Comparison of ENCODE assay signal across 10 mouse cellular contexts in genomic region chr12:36041281-36041589, GRCm38 (mm10). TPM values are rescaled to one million over a fixed set of nuclear protein-coding genes. Genes with fewer than 3 reads are reported as not detected.
DNase-seq lines count a peak whose midpoint lies in the region; ATAC-seq and TF ChIP-seq lines count a peak whose summit lies in the region.
"Had no signal": no experiment of that assay in that cellular context is flagged by ENCODE, and none has a peak within 500 bp of the region (broad histone marks: within the 10 kb centered on the region; RNA-seq: fewer than 3 reads in every experiment).

No protein-coding gene starts in this region.

- no peaks in the 10 kb centered on the region for H3K9me3 ChIP-seq in heart, postnatal 0 days (replicated peaks; ENCODE audit: control insufficient read depth, low read length)
- no peaks in the 10 kb centered on the region for H3K9me3 ChIP-seq in hindbrain, embryonic 14.5 days (ENCODE audit: control insufficient read depth, low read length)
- H3K9me3 ChIP-seq in midbrain, embryonic 14.5 days (ENCODE audit: control insufficient read depth, low read length) = peaks cover 7% of the 10 kb centered on the region

- 28% methylated on average over 4 of the region's 4 CpGs for WGBS in heart, postnatal 0 days
- 32% methylated on average over 4 of the region's 4 CpGs for WGBS in hindbrain, embryonic 14.5 days
- WGBS in midbrain, embryonic 14.5 days = 38% methylated on average over 4 of the region's 4 CpGs

- no peak for DNase-seq in heart, postnatal 0 days (ENCODE audit: low spot score)
- no peak for DNase-seq in heart, adult 9 months (ENCODE audit: low spot score in 2 of 2)
- DNase-seq in hindbrain, embryonic 14.5 days (ENCODE audit: low spot score) = no peak
- no peak for DNase-seq in midbrain, embryonic 14.5 days
- no peak for DNase-seq in frontal cortex, postnatal 25 days (ENCODE audit: low spot score in 2 of 2)
- DNase-seq in embryo, embryonic 11 days = no peak

- 0 out of 2 replicates have a peak, but pooled peaks cover 5% of the 10 kb centered on the region for H3K4me1 ChIP-seq in heart, postnatal 0 days (ENCODE audit: control insufficient read depth, insufficient read depth)
- H3K4me1 ChIP-seq in cortical plate, adult 2 months (ENCODE audit: control insufficient read depth, insufficient read depth, low read length) = no peaks in the 10 kb centered on the region
- H3K4me1 ChIP-seq in hindbrain, embryonic 14.5 days (replicated peaks; ENCODE audit: control insufficient read depth, insufficient read depth, low read length) = peaks cover 19% of the 10 kb centered on the region; the same call in 1 of the 2 replicates
- peaks cover 20% of the 10 kb centered on the region for H3K4me1 ChIP-seq in midbrain, embryonic 14.5 days (ENCODE audit: control insufficient read depth, insufficient read depth, low read length)

- H3K4me2 ChIP-seq in heart, postnatal 0 days (ENCODE audit: low read depth, low read length) = peak overlapping the region; percentile 92
- peak overlapping the region; percentile 76 for H3K4me2 ChIP-seq in hindbrain, embryonic 14.5 days (replicated peaks)
- H3K4me2 ChIP-seq in midbrain, embryonic 14.5 days (ENCODE audit: low read length) = peak overlapping the region; percentile 75

- H3K27me3 ChIP-seq in heart, postnatal 0 days (ENCODE audit: control insufficient read depth, insufficient read depth, low read length) = no peaks in the 10 kb centered on the region
- H3K27me3 ChIP-seq in hindbrain, embryonic 14.5 days (ENCODE audit: control insufficient read depth, insufficient read depth, low read length) = no peaks in the 10 kb centered on the region
- H3K27me3 ChIP-seq in midbrain, embryonic 14.5 days (ENCODE audit: control insufficient read depth, insufficient read depth, low read length) = no peaks in the 10 kb centered on the region

- peak overlapping the region; percentile 63 for H3K4me3 ChIP-seq in heart, postnatal 0 days (ENCODE audit: low read depth, low read length)
- peak overlapping the region; percentile 97 for H3K4me3 ChIP-seq in cortical plate, adult 2 months (ENCODE audit: insufficient read depth, low read length)
- peak overlapping the region; percentile 81 for H3K4me3 ChIP-seq in hindbrain, embryonic 14.5 days (replicated peaks; ENCODE audit: low read length)
- peak overlapping the region; percentile 94 for H3K4me3 ChIP-seq in midbrain, embryonic 14.5 days (replicated peaks; ENCODE audit: low read depth, low read length)

- no peak for TF ChIP-seq EP300 in heart, postnatal 0 days (IDR thresholded peaks at IDR 0.05; ENCODE audit: low read depth)

- H3K9ac ChIP-seq in heart, postnatal 0 days (replicated peaks; ENCODE audit: low read depth, low read length) = no peak overlapping the region
- peak overlapping the region; percentile 98 for H3K9ac ChIP-seq in hindbrain, embryonic 14.5 days
- H3K9ac ChIP-seq in midbrain, embryonic 14.5 days (replicated peaks; ENCODE audit: low read length) = peak overlapping the region; percentile 99

- peak overlapping the region; percentile 71 for H3K27ac ChIP-seq in heart, postnatal 0 days (ENCODE audit: low read depth)
- H3K27ac ChIP-seq in cortical plate, adult 2 months (ENCODE audit: insufficient read depth, low read length) = peak overlapping the region; percentile 97
- H3K27ac ChIP-seq in hindbrain, embryonic 14.5 days = 0 out of 2 replicates have a peak overlapping the region, but pooled peaks have one; percentile 96
- H3K27ac ChIP-seq in midbrain, embryonic 14.5 days (replicated peaks; ENCODE audit: low read depth, low read length) = no peak overlapping the region; the same call in 1 of the 2 replicates

- no peak for TF ChIP-seq POLR2A in cortical plate, adult 2 months (IDR thresholded peaks at IDR 0.05; ENCODE audit: extremely low read depth, insufficient read depth, low read length)

- no peak for ATAC-seq in heart, postnatal 0 days (ENCODE audit: insufficient read depth, low read depth)
- no peak for ATAC-seq in hindbrain, embryonic 14.5 days (ENCODE audit: low FRiP score)
- no peak for ATAC-seq in midbrain, embryonic 14.5 days (ENCODE audit: low FRiP score, low TSS enrichment)
- ATAC-seq in granulocyte monocyte progenitor cell, adult 5-6 weeks (replicated peaks; ENCODE audit: poor library complexity, severe bottlenecking) = no peak

- no peak for TF ChIP-seq CTCF in heart, postnatal 0 days (IDR thresholded peaks at IDR 0.05; ENCODE audit: low read depth)
- no peak for TF ChIP-seq CTCF in cortical plate, adult 2 months (IDR thresholded peaks at IDR 0.05; ENCODE audit: extremely low read depth, insufficient read depth, low read length)

- no peaks in the 10 kb centered on the region for H3K36me3 ChIP-seq in heart, postnatal 0 days (replicated peaks; ENCODE audit: control insufficient read depth, insufficient read depth, low read length)
- no peaks in the 10 kb centered on the region for H3K36me3 ChIP-seq in hindbrain, embryonic 14.5 days (replicated peaks; ENCODE audit: control insufficient read depth, insufficient read depth)
- no peaks in the 10 kb centered on the region for H3K36me3 ChIP-seq in midbrain, embryonic 14.5 days (ENCODE audit: control insufficient read depth, insufficient read depth, low read length)

RNA-seq across cellular contexts. Expression of gene Tspan13, which starts 1.1 kb away (rescaled TPM):
- 38.1 and 46.2 TPM in 2 replicates for total RNA-seq in heart, postnatal 0 days (2014; rRNA removed; ENCODE audit: low replicate concordance)
- 49.8 and 53.9 TPM in 2 replicates for polyA plus RNA-seq in heart, postnatal 0 days (2015; fragmentation: Nextera tagmentation; extraction: Ambion mirVana)
- 168 and 176 TPM in 2 replicates for polyA plus RNA-seq in cortical plate, adult 2 months (2012; rRNA removed)
- 348 and 382 TPM in 2 replicates for polyA plus RNA-seq in hindbrain, embryonic 14.5 days (2014; fragmentation: Nextera tagmentation; extraction: Ambion mirVana)
- polyA plus RNA-seq in midbrain, embryonic 14.5 days (2014; fragmentation: Nextera tagmentation; extraction: Ambion mirVana) = 348 and 411 TPM in 2 replicates
- 14.9 and 18.8 TPM in 2 replicates for total RNA-seq in granulocyte monocyte progenitor cell, adult 5-6 weeks (2014; fragmentation: Nextera tagmentation)
- 7.7 and 8.2 TPM in 2 replicates for total RNA-seq in granulocyte monocyte progenitor cell, adult 5-6 weeks (2017)

RNA-seq across cellular contexts. Expression of gene Agr2, which starts 48.5 kb away (rescaled TPM):
- total RNA-seq in heart, postnatal 0 days (2014; rRNA removed; ENCODE audit: low replicate concordance) = not detected in 2 replicates
- 11.1 TPM in 1 of 2 replicates, not detected in the other for polyA plus RNA-seq in heart, postnatal 0 days (2015; fragmentation: Nextera tagmentation; extraction: Ambion mirVana)
- polyA plus RNA-seq in cortical plate, adult 2 months (2012; rRNA removed) = 0.15 and 0.28 TPM in 2 replicates
- polyA plus RNA-seq in hindbrain, embryonic 14.5 days (2014; fragmentation: Nextera tagmentation; extraction: Ambion mirVana) = not detected in 2 replicates
- not detected in 2 replicates for polyA plus RNA-seq in midbrain, embryonic 14.5 days (2014; fragmentation: Nextera tagmentation; extraction: Ambion mirVana)
- total RNA-seq in granulocyte monocyte progenitor cell, adult 5-6 weeks (2014; fragmentation: Nextera tagmentation) = not detected in 2 replicates
- not detected in 2 replicates for total RNA-seq in granulocyte monocyte progenitor cell, adult 5-6 weeks (2017)
- total RNA-seq: ES-E14; layer of hippocampus, adult 8-10 months had no signal
